ENCODE assay signal across 34 mouse cellular contexts in the genomic region with DNA sequence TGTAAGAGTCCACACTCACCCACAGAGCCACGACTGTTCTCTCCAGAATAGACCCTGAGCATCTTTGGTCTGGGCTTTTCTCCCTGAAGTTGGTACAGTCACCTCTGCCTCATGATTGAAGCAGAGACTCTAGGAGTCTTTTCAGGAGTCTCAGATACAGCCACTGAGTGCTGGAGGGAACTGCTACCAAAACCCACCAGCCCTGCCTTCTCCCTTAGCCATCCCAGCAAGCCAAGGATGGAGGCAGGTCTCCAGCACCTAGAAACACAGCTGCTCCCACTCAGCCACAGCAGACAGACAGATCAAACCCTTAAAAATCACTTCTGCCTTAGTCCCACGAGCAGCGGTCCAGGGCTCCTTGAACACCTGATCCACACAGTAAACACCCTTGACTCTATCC.
"Had no signal": no experiment of that assay in that cellular context is flagged by ENCODE, and none has a peak within 500 bp of the region (broad histone marks: within the 10 kb centered on the region; RNA-seq: fewer than 3 reads in every experiment).

No protein-coding gene starts in this region.

- H3K4me3 ChIP-seq: heart, embryonic 10.5 days; heart, embryonic 12.5 days; heart, embryonic 13.5 days; heart, embryonic 15.5 days; hindbrain, embryonic 10.5 days; hindbrain, embryonic 12.5 days; hindbrain, embryonic 13.5 days; hindbrain, embryonic 15.5 days; intestine, embryonic 15.5 days; kidney, embryonic 15.5 days; layer of hippocampus, adult 2 months had no signal

- H3K4me1 ChIP-seq: hindbrain, embryonic 10.5 days; hindbrain, embryonic 12.5 days; hindbrain, embryonic 13.5 days; hindbrain, embryonic 15.5 days; intestine, embryonic 15.5 days; kidney, embryonic 15.5 days had no signal

- DNase-seq: heart, postnatal 10 days; heart, postnatal 14 days; heart, postnatal 36 days; heart, postnatal 4 days; kidney, adult 11 months; kidney, adult 18-20 months; kidney, adult 2 months; kidney, adult 8-10 months; kidney, adult 9 months; kidney, postnatal 10 days; kidney, postnatal 14 days; kidney, postnatal 25 days; kidney, postnatal 36 days; kidney, postnatal 4 days; layer of hippocampus, adult 9-11 months; layer of hippocampus, postnatal 36 days had no signal

- H3K4me2 ChIP-seq: heart, embryonic 12.5 days; heart, embryonic 13.5 days; heart, embryonic 15.5 days; hindbrain, embryonic 12.5 days; hindbrain, embryonic 13.5 days; hindbrain, embryonic 14.5 days; hindbrain, embryonic 15.5 days; intestine, embryonic 15.5 days; kidney, embryonic 15.5 days had no signal

- H3K27ac ChIP-seq: heart, embryonic 10.5 days; heart, embryonic 13.5 days; heart, embryonic 15.5 days; hindbrain, embryonic 10.5 days; hindbrain, embryonic 12.5 days; hindbrain, embryonic 13.5 days; hindbrain, embryonic 14.5 days; hindbrain, embryonic 15.5 days; hindbrain, postnatal 0 days; intestine, embryonic 15.5 days; kidney, embryonic 15.5 days; kidney, postnatal 0 days; layer of hippocampus, adult 2 months had no signal

- H3K9me3 ChIP-seq: heart, embryonic 10.5 days; heart, embryonic 12.5 days; heart, embryonic 13.5 days; heart, embryonic 15.5 days; hindbrain, embryonic 10.5 days; hindbrain, embryonic 12.5 days; hindbrain, embryonic 13.5 days; hindbrain, embryonic 15.5 days; intestine, embryonic 15.5 days; kidney, embryonic 15.5 days had no signal

- H3K27me3 ChIP-seq: heart, embryonic 12.5 days; heart, embryonic 13.5 days; heart, embryonic 15.5 days; hindbrain, embryonic 12.5 days; hindbrain, embryonic 13.5 days; hindbrain, embryonic 15.5 days; intestine, embryonic 15.5 days; kidney, embryonic 15.5 days had no signal

- H3K9ac ChIP-seq: heart, embryonic 12.5 days; heart, embryonic 13.5 days; heart, embryonic 15.5 days; hindbrain, embryonic 12.5 days; hindbrain, embryonic 13.5 days; hindbrain, embryonic 14.5 days; hindbrain, embryonic 15.5 days; intestine, embryonic 15.5 days; kidney, embryonic 15.5 days had no signal

- H3K36me3 ChIP-seq: heart, embryonic 13.5 days; heart, embryonic 15.5 days; hindbrain, embryonic 10.5 days; hindbrain, embryonic 12.5 days; hindbrain, embryonic 15.5 days; intestine, embryonic 15.5 days; kidney, embryonic 15.5 days had no signal

- ATAC-seq: hindbrain, embryonic 16.5 days; hindbrain, postnatal 0 days; inflammation-experienced regulatory T-cells, adult 6 months; intestine, embryonic 15.5 days; intestine, embryonic 16.5 days; intestine, postnatal 0 days had no signal
